Mouse (Mus musculus) neural tube, embryonic 15.5 days (tissue): ENCODE data around the gene Slc34a1. TPM values are rescaled to one million over a fixed set of nuclear protein-coding genes. Genes with fewer than 3 reads are reported as not detected.
A peak's percentile ranks its signal among the peaks of the same experiment; 100 is the strongest.

ENCODE experiments used
- ATAC-seq: fragments of 200-750 bp; cut with Nextera tagmentation; 2 replicates; pipeline ENCODE4 v1.8.0; 2017; ENCODE audit warnings: mild to moderate bottlenecking, moderate TSS enrichment, moderate library complexity; ENCODE audit not compliant: low FRiP score
- H3K27ac ChIP-seq: fragments of 300-500 bp; sonication (generic); replicated peaks from 2 replicates; pipeline ENCODE4 v1.5.1; 2015; ENCODE audit warnings: mild to moderate bottlenecking, inconsistent platforms
- H3K27me3 ChIP-seq: fragments of 300-500 bp; sonication (generic); replicated peaks from 2 replicates; pipeline ENCODE4 v1.6.1; 2015; ENCODE audit warnings: inconsistent platforms
- H3K36me3 ChIP-seq: fragments of 300-500 bp; sonication (generic); 2 replicates; pipeline ENCODE4 v1.6.1; 2015; ENCODE audit warnings: inconsistent platforms
- H3K4me1 ChIP-seq: fragments of 300-500 bp; sonication (generic); 2 replicates; pipeline ENCODE4 v1.6.1; 2015; ENCODE audit warnings: inconsistent platforms
- H3K4me2 ChIP-seq: fragments of 300-500 bp; sonication (generic); 2 replicates; pipeline ENCODE4 v1.6.1; 2015; ENCODE audit warnings: inconsistent platforms, mild to moderate bottlenecking, moderate library complexity
- H3K4me3 ChIP-seq: fragments of 300-500 bp; sonication (generic); replicated peaks from 2 replicates; pipeline ENCODE4 v1.5.1; 2015; ENCODE audit warnings: mild to moderate bottlenecking, inconsistent platforms
- H3K9ac ChIP-seq: fragments of 300-500 bp; sonication (generic); replicated peaks from 2 replicates; pipeline ENCODE4 v1.6.1; 2015; ENCODE audit warnings: mild to moderate bottlenecking, inconsistent platforms
- H3K9me3 ChIP-seq: fragments of 300-500 bp; sonication (generic); replicated peaks from 2 replicates; pipeline ENCODE4 v1.6.1; 2016; ENCODE audit warnings: inconsistent platforms
- WGBS: fragments of 180-500 bp; shearing (Covaris S2); methylation state at CpG from one replicate; pipeline ENCODE4 v1.1.7; 2015; ENCODE audit warnings: mixed read lengths; 5-methylcytosine and 5-hydroxymethylcytosine counted together
- polyA plus RNA-seq: library from polyadenylated mRNA; unstranded; fragments of >200 nt; fragmentation: Nextera tagmentation; extraction: Ambion mirVana; gene quantifications from 2 replicates; pipeline ENCODE4 v1.2.1, GENCODE M21; 2015

Gene Slc34a1
- polyA plus RNA-seq, 1 experiment from 2014 or later, result not detected

DNA sequence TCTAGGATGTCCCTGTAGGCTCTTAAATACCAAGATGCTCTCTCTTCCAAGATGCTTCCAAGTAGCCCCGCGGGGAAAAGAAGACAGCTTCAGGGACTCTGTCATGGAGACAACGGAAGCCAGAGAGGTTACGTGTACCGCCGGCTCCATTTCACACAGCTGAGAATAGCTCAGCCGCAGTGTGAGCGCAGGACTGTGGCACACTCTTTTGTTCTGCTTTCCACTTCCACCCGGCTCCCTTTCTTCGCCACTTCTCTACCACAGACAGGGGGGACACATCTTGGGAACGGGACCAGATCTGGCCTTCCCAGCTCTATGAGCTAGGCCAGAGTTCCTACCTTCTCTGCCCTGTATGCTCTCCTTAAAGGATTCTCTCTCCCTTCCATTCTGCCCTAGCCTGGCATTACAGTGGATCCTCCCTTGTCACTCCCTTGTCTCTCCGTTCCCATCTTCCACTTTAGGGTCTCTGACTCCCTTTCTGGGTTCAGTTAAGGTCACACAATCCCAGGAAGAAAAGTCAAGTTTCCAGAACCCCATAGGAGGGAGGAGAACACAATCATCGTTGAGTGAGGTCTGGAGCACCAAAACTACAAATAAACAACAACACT lies 7.9 kb downstream of the Slc34a1 start:
- ATAC-seq, result peak; percentile 42
- peak overlapping the region; percentile 65 for H3K27ac ChIP-seq

DNA sequence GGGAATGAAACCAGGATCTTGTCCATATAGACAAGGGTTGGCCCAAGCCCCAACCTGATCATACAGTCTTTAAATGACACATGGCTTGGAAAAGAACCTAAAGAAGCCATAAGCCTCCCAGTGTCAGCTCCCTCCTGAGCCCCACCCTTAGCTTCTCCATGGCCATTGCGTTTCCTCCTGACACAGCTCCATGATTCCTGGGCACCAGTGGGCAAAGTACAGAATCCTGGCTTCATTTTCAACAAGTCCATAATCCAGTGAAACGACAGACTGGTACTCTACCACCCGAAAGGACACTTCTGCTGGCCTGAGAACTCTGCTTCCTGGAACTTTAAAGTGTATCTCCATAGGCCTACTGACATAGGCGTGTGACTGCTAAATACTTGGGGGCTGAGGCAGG lies 9.4 kb downstream of the Slc34a1 start:
- 87% methylated on average over 4 of the region's 4 CpGs for WGBS
- H3K27me3 ChIP-seq, result peaks cover 4% of the 10 kb centered on the region; the same call in 1 of the 2 replicates
- no peaks in the 10 kb centered on the region for H3K36me3 ChIP-seq
- no peak overlapping the region for H3K27ac ChIP-seq
- no peak overlapping the region for H3K4me3 ChIP-seq
- no peak overlapping the region for H3K4me2 ChIP-seq
- H3K9me3 ChIP-seq, result no peaks in the 10 kb centered on the region
- ATAC-seq, result no peak
- H3K4me1 ChIP-seq, result peaks cover 22% of the 10 kb centered on the region
- H3K9ac ChIP-seq, result no peak overlapping the region

More for the DNA sequence above, 7.9 kb downstream of the Slc34a1 start:
- no peaks in the 10 kb centered on the region for H3K9me3 ChIP-seq
- no peak overlapping the region for H3K9ac ChIP-seq
- 57% methylated on average over 13 of the region's 13 CpGs for WGBS
- no peaks in the 10 kb centered on the region for H3K36me3 ChIP-seq
- peaks cover 22% of the 10 kb centered on the region for H3K4me1 ChIP-seq
- peaks cover 5% of the 10 kb centered on the region; the same call in 1 of the 2 replicates for H3K27me3 ChIP-seq
- H3K4me2 ChIP-seq, result peak overlapping the region; percentile 43
- H3K4me3 ChIP-seq, result 0 out of 2 replicates have a peak overlapping the region, but pooled peaks have one; percentile 6

DNA sequence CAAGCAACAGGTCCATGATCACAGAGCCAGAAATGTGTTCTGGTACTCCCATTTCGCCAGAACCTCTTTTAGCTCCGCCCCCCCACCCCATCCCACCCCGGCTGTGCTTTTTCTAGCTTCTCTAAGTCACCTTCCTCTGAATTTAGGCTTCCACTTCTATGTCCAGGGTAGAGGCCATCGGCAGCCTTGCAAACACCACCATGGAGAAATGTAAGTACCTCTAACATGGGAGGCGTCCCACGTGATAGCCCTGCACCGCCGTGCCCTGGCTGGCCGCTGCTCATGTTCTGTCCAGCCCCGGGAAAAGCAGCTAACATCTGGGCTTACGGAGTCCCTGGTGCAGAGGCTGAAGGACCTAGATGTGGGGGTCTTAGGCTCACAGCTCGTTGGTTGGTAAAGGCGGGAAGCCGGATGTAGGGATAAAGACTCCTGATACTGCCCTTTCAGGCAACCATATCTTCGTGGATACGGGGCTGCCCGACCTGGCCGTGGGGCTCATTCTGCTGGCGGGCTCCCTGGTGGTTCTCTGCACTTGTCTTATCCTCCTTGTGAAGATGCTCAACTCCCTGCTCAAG lies 10.6 kb downstream of the Slc34a1 start:
- Histone ChIP-seq H3K27me3 (peaks cover 4% of the 10 kb centered on the region; the same call in 1 of the 2 replicates), H3K27ac (no peak overlapping the region), H3K4me2 (no peak overlapping the region), H3K4me1 (peaks cover 22% of the 10 kb centered on the region), H3K9me3 (no peaks in the 10 kb centered on the region), H3K36me3 (no peaks in the 10 kb centered on the region), H3K9ac (no peak overlapping the region), H3K4me3 (no peak overlapping the region)
- WGBS, result 88% methylated on average over 19 of the region's 19 CpGs
- ATAC-seq, result no peak

DNA sequence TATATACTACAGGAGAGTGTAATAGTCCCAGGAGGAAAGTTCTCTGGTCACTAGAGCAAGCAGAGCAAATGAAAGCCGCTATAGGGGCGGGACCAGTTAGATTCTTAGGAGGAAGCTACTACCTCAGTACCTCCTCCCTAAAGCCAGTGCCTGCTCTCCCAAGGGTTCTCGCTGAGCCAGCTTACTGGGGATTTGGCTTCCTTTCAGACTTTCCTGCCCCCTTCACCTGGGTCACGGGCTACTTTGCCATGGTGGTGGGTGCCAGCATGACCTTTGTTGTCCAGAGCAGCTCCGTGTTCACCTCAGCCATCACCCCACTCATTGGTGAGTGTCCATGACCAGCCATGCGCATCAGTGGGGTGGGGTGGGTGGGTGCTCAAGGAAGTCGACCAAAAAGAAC lies 13.8 kb downstream of the Slc34a1 start:
- no peak overlapping the region for H3K4me3 ChIP-seq
- peaks cover 12% of the 10 kb centered on the region for H3K27me3 ChIP-seq
- H3K9ac ChIP-seq, result no peak overlapping the region
- 77% methylated on average over 7 of the region's 7 CpGs for WGBS
- no peak overlapping the region for H3K4me2 ChIP-seq
- no peaks in the 10 kb centered on the region for H3K9me3 ChIP-seq
- H3K27ac ChIP-seq, result no peak overlapping the region
- H3K36me3 ChIP-seq, result no peaks in the 10 kb centered on the region
- H3K4me1 ChIP-seq, result peaks cover 8% of the 10 kb centered on the region
- no peak for ATAC-seq

DNA sequence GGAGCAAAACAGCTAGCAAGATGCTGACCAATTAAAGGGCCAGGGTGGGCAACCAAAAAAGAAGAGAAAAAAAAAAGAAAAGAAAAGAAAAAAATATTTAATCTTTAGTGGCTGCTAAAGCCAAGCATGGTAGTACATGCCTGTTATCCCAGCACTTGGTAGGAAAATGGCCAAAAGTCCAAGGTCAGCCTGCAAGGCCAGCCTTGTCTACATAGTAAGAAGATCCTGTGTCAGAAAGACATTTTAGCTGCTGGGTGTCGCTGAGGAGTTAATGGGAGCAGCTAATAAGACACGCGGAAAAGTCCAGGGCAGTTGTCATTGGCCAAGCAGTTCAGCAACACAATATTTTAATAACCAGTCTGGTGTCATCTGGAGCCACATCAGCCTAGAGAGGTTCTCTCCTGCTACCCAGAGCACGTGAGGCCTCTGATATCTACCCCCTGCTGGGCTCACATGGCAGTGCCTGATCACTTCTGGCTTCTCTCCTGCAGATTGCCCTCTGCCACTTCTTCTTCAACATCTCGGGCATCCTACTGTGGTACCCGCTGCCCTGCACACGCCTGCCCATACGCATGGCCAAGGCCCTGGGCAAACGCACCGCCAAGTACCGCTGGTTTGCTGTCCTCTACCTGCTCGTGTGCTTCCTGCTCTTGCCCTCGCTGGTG lies 14.8 kb downstream of the Slc34a1 start:
- Histone ChIP-seq H3K4me3 (no peak overlapping the region), H3K27me3 (peaks cover 12% of the 10 kb centered on the region), H3K36me3 (no peaks in the 10 kb centered on the region), H3K9ac (no peak overlapping the region), H3K27ac (no peak overlapping the region), H3K9me3 (no peaks in the 10 kb centered on the region), H3K4me2 (no peak overlapping the region), H3K4me1 (peaks cover 9% of the 10 kb centered on the region)
- 86% methylated on average over 13 of the region's 13 CpGs for WGBS
- ATAC-seq, result no peak

DNA sequence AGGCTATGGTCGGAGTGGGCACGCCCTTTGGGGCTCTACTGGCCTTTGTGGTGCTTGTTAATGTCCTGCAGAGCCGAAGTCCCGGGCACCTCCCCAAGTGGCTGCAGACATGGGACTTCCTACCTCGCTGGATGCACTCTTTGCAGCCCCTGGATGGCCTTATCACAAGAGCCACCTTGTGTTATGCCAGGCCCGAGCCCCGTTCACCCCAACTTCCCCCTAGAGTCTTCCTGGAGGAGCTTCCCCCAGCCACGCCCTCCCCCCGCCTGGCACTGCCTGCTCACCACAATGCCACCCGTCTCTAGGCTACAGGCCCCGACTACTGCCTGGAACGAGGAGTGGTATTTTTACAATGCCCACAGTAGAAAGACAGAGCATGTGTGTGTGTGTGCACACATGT lies 15.3 kb downstream of the Slc34a1 start:
- H3K4me2 ChIP-seq, result no peak overlapping the region
- no peak overlapping the region for H3K4me3 ChIP-seq
- H3K9me3 ChIP-seq, result no peaks in the 10 kb centered on the region
- H3K36me3 ChIP-seq, result no peaks in the 10 kb centered on the region
- ATAC-seq, result no peak
- no peak overlapping the region for H3K9ac ChIP-seq
- 84% methylated on average over 12 of the region's 12 CpGs for whole genome bisulfite sequencing
- H3K27me3 ChIP-seq, result peaks cover 18% of the 10 kb centered on the region
- H3K27ac ChIP-seq, result no peak overlapping the region
- H3K4me1 ChIP-seq, result peaks cover 14% of the 10 kb centered on the region

DNA sequence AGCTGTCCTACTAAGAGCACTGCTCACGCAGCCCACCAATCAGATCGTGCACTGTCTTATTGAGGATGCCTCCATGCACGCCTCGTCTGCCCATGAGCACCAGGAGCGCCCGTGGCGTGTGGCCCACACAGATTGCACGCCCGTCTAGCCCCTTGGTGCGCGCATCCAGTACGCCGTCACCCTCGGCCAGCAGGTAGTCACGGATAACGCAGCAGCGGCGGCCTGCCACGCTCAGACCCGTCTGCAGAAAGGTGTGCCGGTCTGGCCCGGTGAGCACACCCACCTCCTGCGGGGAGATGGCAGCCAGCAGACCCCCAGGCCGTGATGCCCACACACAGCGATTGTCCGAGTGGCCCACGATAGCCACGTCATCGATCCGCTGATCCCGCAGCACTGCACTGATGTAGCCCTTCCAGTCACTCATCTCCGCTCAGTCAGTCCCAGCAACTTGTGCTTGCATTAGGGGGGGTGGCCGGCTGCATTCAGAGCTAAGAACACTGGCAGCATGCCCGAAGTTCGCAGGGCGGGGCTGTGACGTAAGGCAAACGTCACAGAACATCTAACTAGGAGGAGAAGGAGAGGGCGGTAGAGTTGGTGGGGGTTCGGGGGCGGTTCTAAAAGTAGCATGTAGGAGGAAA lies 16.9 kb downstream of the Slc34a1 start, which contains the start of gene Pfn3:
Pfn3 (minus strand) TSS at position 490 of the 638 bp plus-strand sequence.
- H3K36me3 ChIP-seq, result no peaks in the 10 kb centered on the region
- 4% methylated on average over 41 of the region's 41 CpGs for WGBS
- peaks cover 30% of the 10 kb centered on the region for H3K27me3 ChIP-seq
- H3K9ac ChIP-seq, result peak within 1 kb of the TSS; percentile 34
- peaks cover 16% of the 10 kb centered on the region for H3K4me1 ChIP-seq
- peak within 1 kb of the TSS; percentile 66 for H3K4me2 ChIP-seq
- peak; percentile 61; the same call in 1 of the 2 replicates for ATAC-seq
- H3K27ac ChIP-seq, result no peak within 1 kb of the TSS
- H3K4me3 ChIP-seq, result peak within 1 kb of the TSS; percentile 41
- no peaks in the 10 kb centered on the region for H3K9me3 ChIP-seq

DNA sequence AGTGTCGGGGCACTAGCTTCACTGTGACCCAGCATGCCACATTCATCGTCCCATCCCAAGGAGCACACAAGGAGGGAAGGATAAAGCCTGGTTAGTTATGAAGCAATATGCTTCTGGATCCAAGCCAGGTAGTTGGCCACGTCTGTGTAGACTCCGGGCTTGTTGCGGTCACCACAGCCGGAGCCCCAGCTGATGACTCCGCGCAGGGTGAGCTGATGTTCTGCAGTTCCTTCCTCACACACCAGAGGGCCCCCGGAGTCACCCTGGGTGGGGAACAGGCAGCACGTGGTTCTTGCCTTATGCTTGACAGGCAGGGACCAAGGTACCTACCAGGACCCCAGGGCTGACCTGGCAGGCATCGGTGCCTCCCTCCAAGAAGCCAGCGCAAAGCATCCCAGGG lies 20.0 kb downstream of the Slc34a1 start:
- H3K27me3 ChIP-seq, result peaks cover 58% of the 10 kb centered on the region
- H3K27ac ChIP-seq, result no peak overlapping the region
- no peaks in the 10 kb centered on the region for H3K36me3 ChIP-seq
- H3K9ac ChIP-seq, result peak overlapping the region; percentile 34; the same call in 1 of the 2 replicates
- 9% methylated on average over 12 of the region's 12 CpGs for WGBS
- H3K4me1 ChIP-seq, result peaks cover 31% of the 10 kb centered on the region
- H3K9me3 ChIP-seq, result no peaks in the 10 kb centered on the region
- no peak for ATAC-seq
- H3K4me3 ChIP-seq, result 0 out of 2 replicates have a peak overlapping the region, but pooled peaks have one; percentile 12
- peak overlapping the region; percentile 47 for H3K4me2 ChIP-seq

DNA sequence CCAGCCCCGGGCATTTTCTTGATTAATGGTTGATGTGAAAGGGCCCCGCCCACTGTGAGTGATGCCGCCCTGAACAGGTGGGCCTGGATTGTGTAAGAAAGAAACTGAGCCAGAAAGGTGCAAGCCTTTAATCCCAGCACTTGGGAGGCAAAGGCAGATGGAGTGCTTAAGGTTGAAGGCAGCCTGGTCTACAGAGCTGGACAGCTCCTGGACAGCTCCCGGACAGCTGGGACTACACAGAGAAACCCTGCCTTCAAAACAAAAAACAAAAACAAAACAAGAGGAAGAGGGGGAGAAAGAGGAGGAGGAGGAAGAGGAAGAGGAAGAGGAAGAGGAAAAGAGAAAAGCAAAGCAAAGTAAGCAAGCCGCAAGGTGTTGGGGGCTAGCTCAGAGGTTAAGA lies 21.2 kb downstream of the Slc34a1 start:
- Histone ChIP-seq H3K27ac (no peak overlapping the region), H3K9me3 (no peaks in the 10 kb centered on the region), H3K9ac (no peak overlapping the region), H3K4me1 (peaks cover 31% of the 10 kb centered on the region), H3K4me2 (no peak overlapping the region), H3K27me3 (peaks cover 49% of the 10 kb centered on the region), H3K4me3 (no peak overlapping the region), H3K36me3 (no peaks in the 10 kb centered on the region)
- WGBS, result 86% methylated on average over 5 of the region's 5 CpGs
- no peak for ATAC-seq

DNA sequence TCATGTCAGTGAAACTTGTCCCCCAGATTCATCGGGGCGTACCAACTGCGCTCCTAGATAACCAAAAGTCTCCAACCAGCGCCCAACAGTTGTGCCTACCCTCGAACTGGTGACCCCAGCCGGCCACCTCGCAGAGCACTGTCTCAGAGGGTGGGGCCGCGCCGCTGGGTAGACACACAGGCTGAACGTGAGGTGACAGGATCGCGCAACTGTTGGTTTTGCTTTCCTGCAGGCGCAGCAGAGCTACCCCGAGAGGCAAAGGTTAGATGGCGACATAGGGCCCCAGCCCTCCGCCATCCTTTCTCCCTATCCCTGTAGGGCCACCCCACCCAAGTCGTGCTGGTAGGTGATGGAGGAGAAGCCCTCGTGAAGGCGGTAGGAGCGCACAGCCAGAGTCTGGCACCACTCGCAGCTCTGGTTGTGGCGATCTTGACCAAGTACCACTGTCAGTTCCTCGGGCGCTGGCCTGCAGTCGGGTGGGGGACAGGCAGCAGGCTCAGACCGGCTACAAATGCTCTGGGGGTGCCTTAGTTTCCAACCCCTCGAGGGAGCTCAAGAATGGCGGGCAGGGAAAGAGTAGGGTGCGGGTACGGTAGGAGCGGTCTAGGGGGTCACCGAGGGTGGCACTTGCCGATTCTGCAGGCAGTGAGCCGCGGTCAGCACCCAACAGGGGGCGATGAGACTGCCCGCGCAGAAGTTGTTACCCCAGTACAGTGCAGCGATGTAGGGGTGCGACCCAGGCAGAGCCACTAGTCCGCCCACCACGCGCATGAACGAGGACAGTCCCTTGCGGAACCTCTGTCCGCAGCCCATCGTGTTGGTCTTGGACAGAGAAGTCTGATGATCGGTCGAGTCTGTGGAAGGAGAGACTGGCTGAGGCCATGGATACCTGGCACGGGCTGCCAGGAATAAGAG lies 22.3 kb downstream of the Slc34a1 start:
- ATAC-seq, result peak; percentile 36; the same call in 1 of the 2 replicates

More for the DNA sequence above, 22.3 kb downstream of the Slc34a1 start:
- Histone ChIP-seq H3K9ac (0 out of 2 replicates have a peak overlapping the region, but pooled peaks have one; percentile 32), H3K27ac (no peak overlapping the region), H3K4me1 (peaks cover 24% of the 10 kb centered on the region), H3K4me3 (peak overlapping the region; percentile 29; the same call in 1 of the 2 replicates), H3K27me3 (peaks cover 46% of the 10 kb centered on the region), H3K9me3 (no peaks in the 10 kb centered on the region), H3K36me3 (no peaks in the 10 kb centered on the region), H3K4me2 (peak overlapping the region; percentile 53)
- 32% methylated on average over 51 of the region's 51 CpGs for WGBS
